Mouse (Mus musculus): ENCODE measurements around the gene Ugt3a1. TPM values are rescaled to one million over a fixed set of nuclear protein-coding genes. Genes with fewer than 3 reads are reported as not detected.

Gene Ugt3a1
- polyA plus RNA-seq, 1 experiment from 2014 or later, result not detected

DNA sequence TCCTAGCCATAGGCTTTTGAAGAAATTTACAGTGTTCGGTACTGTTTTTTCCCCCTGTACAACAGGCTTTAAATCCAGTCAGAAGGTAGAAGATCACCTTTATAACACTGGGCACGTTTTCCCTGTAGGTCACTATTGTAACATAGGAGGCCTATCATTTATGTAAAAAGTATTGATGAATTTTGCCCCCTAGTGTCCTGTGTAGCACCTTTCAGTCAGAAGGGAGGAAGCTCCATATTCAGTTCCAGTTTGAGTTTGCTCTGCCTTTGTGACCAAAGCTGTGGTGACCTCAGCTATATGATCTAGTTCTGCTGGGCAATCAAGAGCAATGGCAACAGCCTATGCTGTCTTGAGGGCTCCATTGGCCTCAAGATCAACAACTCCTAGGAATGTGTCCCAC is 13.0 kb downstream of the Ugt3a1 start:
- WGBS, result 64% methylated on average over 2 of the region's 2 CpGs
- Histone ChIP-seq H3K4me2 (replicated peaks; ENCODE audit: low read depth, low read length) (no peak overlapping the region), H3K9me3 (ENCODE audit: control insufficient read depth, low read depth, low read length) (no peaks in the 10 kb centered on the region), H3K27ac (ENCODE audit: low read length) (no peak overlapping the region), H3K4me3 (ENCODE audit: low read depth, low read length) (no peak overlapping the region), H3K4me1 (ENCODE audit: control insufficient read depth, insufficient read depth, low read length) (no peaks in the 10 kb centered on the region), H3K9ac (replicated peaks; ENCODE audit: low read depth, low read length) (no peak overlapping the region), H3K27me3 (ENCODE audit: control insufficient read depth, insufficient read depth, low read length) (no peaks in the 10 kb centered on the region), H3K36me3 (ENCODE audit: control insufficient read depth, insufficient read depth, low read length) (no peaks in the 10 kb centered on the region)
- ATAC-seq (ENCODE audit: insufficient number of reproducible peaks, insufficient read depth, low FRiP score, low read depth), result no peak

DNA sequence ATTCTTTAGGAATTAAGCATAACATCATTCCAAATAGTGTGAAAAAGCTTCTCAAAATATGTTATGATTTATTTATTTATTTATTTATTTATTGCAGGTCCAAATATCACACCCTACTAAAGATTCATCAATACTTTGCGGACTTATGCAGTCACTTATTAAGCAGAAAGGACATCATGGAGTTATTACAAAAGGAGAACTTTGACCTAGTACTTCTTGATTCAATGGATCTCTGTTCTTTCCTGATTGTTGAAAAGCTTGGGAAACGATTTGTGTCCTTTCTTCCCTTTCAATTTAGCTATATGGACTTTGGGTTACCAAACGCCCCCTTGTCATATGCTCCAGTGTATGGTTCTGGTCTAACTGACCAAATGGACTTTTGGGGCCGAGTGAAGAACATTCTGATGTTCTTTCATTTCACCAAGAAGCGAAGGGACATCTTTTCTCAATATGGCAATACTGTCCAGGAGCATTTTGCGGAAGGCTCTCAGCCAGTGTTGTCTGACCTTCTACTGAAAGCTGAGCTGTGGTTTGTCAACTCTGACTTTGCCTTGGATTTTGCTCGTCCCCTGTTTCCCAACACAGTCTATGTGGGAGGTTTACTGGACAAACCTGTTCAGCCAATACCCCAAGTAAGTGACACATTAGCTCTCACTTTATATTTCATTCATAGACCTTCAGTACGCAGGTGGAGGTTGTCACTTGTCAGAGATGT is 29.4 kb downstream of the Ugt3a1 start:
- Histone ChIP-seq H3K9me3 (ENCODE audit: control insufficient read depth, low read depth, low read length) (no peaks in the 10 kb centered on the region), H3K9ac (replicated peaks; ENCODE audit: low read depth, low read length) (no peak overlapping the region), H3K4me2 (replicated peaks; ENCODE audit: low read depth, low read length) (no peak overlapping the region), H3K4me1 (ENCODE audit: control insufficient read depth, insufficient read depth, low read length) (no peaks in the 10 kb centered on the region), H3K4me3 (ENCODE audit: low read depth, low read length) (no peak overlapping the region), H3K27ac (ENCODE audit: low read length) (no peak overlapping the region), H3K27me3 (ENCODE audit: control insufficient read depth, insufficient read depth, low read length) (no peaks in the 10 kb centered on the region), H3K36me3 (ENCODE audit: control insufficient read depth, insufficient read depth, low read length) (no peaks in the 10 kb centered on the region)
- ATAC-seq (ENCODE audit: insufficient number of reproducible peaks, insufficient read depth, low FRiP score, low read depth), result no peak
- WGBS, result 79% methylated on average over 8 of the region's 8 CpGs

- 60% methylated on average over 2 of the region's 2 CpGs for WGBS
- Histone ChIP-seq H3K4me2 (replicated peaks; ENCODE audit: low read depth, low read length) (no peak overlapping the region), H3K4me1 (ENCODE audit: control insufficient read depth, insufficient read depth, low read length) (no peaks in the 10 kb centered on the region)
Observed at GRCm38 (mm10) chr15:9334596-9334995, 57.9 kb downstream of the Ugt3a1 start.

GRCm38 (mm10) chr15:9335341-9335740 is 58.7 kb downstream of the Ugt3a1 start, which contains the start of gene Ugt3a2:
Ugt3a2 (plus strand) TSS chr15:9335550.
- WGBS, result 92% methylated on average over 4 of the region's 4 CpGs
- Histone ChIP-seq H3K9me3 (ENCODE audit: control insufficient read depth, low read depth, low read length) (no peaks in the 10 kb centered on the region), H3K36me3 (ENCODE audit: control insufficient read depth, insufficient read depth, low read length) (no peaks in the 10 kb centered on the region), H3K4me2 (replicated peaks; ENCODE audit: low read depth, low read length) (no peak within 1 kb of the TSS), H3K27me3 (ENCODE audit: control insufficient read depth, insufficient read depth, low read length) (no peaks in the 10 kb centered on the region), H3K4me3 (ENCODE audit: low read depth, low read length) (no peak within 1 kb of the TSS), H3K9ac (replicated peaks; ENCODE audit: low read depth, low read length) (no peak within 1 kb of the TSS), H3K27ac (ENCODE audit: low read length) (no peak within 1 kb of the TSS), H3K4me1 (ENCODE audit: control insufficient read depth, insufficient read depth, low read length) (no peaks in the 10 kb centered on the region)
- no peak for ATAC-seq (ENCODE audit: insufficient number of reproducible peaks, insufficient read depth, low FRiP score, low read depth)

More at GRCm38 (mm10) chr15:9334596-9334995, 57.9 kb downstream of the Ugt3a1 start:
- Histone ChIP-seq H3K9me3 (ENCODE audit: control insufficient read depth, low read depth, low read length) (no peaks in the 10 kb centered on the region), H3K36me3 (ENCODE audit: control insufficient read depth, insufficient read depth, low read length) (no peaks in the 10 kb centered on the region), H3K27ac (ENCODE audit: low read length) (no peak overlapping the region), H3K4me3 (ENCODE audit: low read depth, low read length) (no peak overlapping the region), H3K9ac (replicated peaks; ENCODE audit: low read depth, low read length) (no peak overlapping the region), H3K27me3 (ENCODE audit: control insufficient read depth, insufficient read depth, low read length) (no peaks in the 10 kb centered on the region)
- no peak for ATAC-seq (ENCODE audit: insufficient number of reproducible peaks, insufficient read depth, low FRiP score, low read depth)

DNA sequence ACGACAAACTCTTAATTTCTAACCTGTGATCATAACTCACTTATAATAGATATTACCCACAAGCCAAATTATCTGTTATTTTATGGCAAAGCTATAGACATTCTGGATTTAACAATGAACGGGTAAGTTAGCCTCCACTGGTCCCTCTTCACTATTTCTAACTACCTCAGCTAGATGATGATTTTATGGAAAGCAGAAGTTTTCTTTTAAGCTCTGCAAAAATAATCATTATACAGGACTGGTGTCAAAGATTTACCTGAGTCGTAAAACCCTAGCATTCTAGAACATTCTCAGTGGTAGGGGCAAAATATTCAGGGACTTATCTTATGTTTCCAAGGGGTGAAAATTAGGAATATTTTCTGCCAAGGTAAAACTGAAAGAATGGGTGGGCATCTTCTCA is 59.9 kb downstream of the Ugt3a1 start:
- Histone ChIP-seq H3K4me1 (ENCODE audit: control insufficient read depth, insufficient read depth, low read length) (no peaks in the 10 kb centered on the region), H3K4me2 (replicated peaks; ENCODE audit: low read depth, low read length) (no peak overlapping the region), H3K27me3 (ENCODE audit: control insufficient read depth, insufficient read depth, low read length) (no peaks in the 10 kb centered on the region), H3K9ac (replicated peaks; ENCODE audit: low read depth, low read length) (no peak overlapping the region), H3K9me3 (ENCODE audit: control insufficient read depth, low read depth, low read length) (no peaks in the 10 kb centered on the region), H3K4me3 (ENCODE audit: low read depth, low read length) (no peak overlapping the region), H3K36me3 (ENCODE audit: control insufficient read depth, insufficient read depth, low read length) (no peaks in the 10 kb centered on the region), H3K27ac (ENCODE audit: low read length) (no peak overlapping the region)
- no peak for ATAC-seq (ENCODE audit: insufficient number of reproducible peaks, insufficient read depth, low FRiP score, low read depth)
- 79% methylated on average over 3 of the region's 3 CpGs for WGBS

- no peak overlapping the region for H3K4me2 ChIP-seq (replicated peaks; ENCODE audit: low read depth, low read length)
- H3K36me3 ChIP-seq (ENCODE audit: control insufficient read depth, insufficient read depth, low read length), result no peaks in the 10 kb centered on the region
- no peak overlapping the region for H3K9ac ChIP-seq (replicated peaks; ENCODE audit: low read depth, low read length)
- no peak for ATAC-seq (ENCODE audit: insufficient number of reproducible peaks, insufficient read depth, low FRiP score, low read depth)
- no peaks in the 10 kb centered on the region for H3K4me1 ChIP-seq (ENCODE audit: control insufficient read depth, insufficient read depth, low read length)
- H3K27ac ChIP-seq (ENCODE audit: low read length), result no peak overlapping the region
- H3K27me3 ChIP-seq (ENCODE audit: control insufficient read depth, insufficient read depth, low read length), result no peaks in the 10 kb centered on the region
- WGBS, result 63% methylated on average over 3 of the region's 3 CpGs
- no peak overlapping the region for H3K4me3 ChIP-seq (ENCODE audit: low read depth, low read length)
- no peaks in the 10 kb centered on the region for H3K9me3 ChIP-seq (ENCODE audit: control insufficient read depth, low read depth, low read length)
Observed at GRCm38 (mm10) chr15:9337021-9337420, 60.3 kb downstream of the Ugt3a1 start.

GRCm38 (mm10) chr15:9348739-9349138 is 72.1 kb downstream of the Ugt3a1 start:
- Histone ChIP-seq H3K9ac (replicated peaks; ENCODE audit: low read depth, low read length) (no peak overlapping the region), H3K4me2 (replicated peaks; ENCODE audit: low read depth, low read length) (no peak overlapping the region), H3K9me3 (ENCODE audit: control insufficient read depth, low read depth, low read length) (no peaks in the 10 kb centered on the region), H3K27ac (ENCODE audit: low read length) (no peak overlapping the region), H3K27me3 (ENCODE audit: control insufficient read depth, insufficient read depth, low read length) (no peaks in the 10 kb centered on the region), H3K4me3 (ENCODE audit: low read depth, low read length) (no peak overlapping the region), H3K4me1 (ENCODE audit: control insufficient read depth, insufficient read depth, low read length) (no peaks in the 10 kb centered on the region), H3K36me3 (ENCODE audit: control insufficient read depth, insufficient read depth, low read length) (no peaks in the 10 kb centered on the region)
- 51% methylated on average over 3 of the region's 3 CpGs for whole genome bisulfite sequencing
- ATAC-seq (ENCODE audit: insufficient number of reproducible peaks, insufficient read depth, low FRiP score, low read depth), result no peak

GRCm38 (mm10) chr15:9362801-9363200 is 86.1 kb downstream of the Ugt3a1 start:
- no peak for ATAC-seq (ENCODE audit: insufficient number of reproducible peaks, insufficient read depth, low FRiP score, low read depth)
- Histone ChIP-seq H3K9me3 (ENCODE audit: control insufficient read depth, low read depth, low read length) (no peaks in the 10 kb centered on the region), H3K4me3 (ENCODE audit: low read depth, low read length) (no peak overlapping the region), H3K27ac (ENCODE audit: low read length) (no peak overlapping the region), H3K9ac (replicated peaks; ENCODE audit: low read depth, low read length) (no peak overlapping the region), H3K36me3 (ENCODE audit: control insufficient read depth, insufficient read depth, low read length) (no peaks in the 10 kb centered on the region), H3K4me1 (ENCODE audit: control insufficient read depth, insufficient read depth, low read length) (no peaks in the 10 kb centered on the region), H3K4me2 (replicated peaks; ENCODE audit: low read depth, low read length) (no peak overlapping the region), H3K27me3 (ENCODE audit: control insufficient read depth, insufficient read depth, low read length) (no peaks in the 10 kb centered on the region)
- 60% methylated on average over 2 of the region's 2 CpGs for WGBS
